Mouse (Mus musculus): Measurements from ENCODE around the gene Mfsd14a.

- TF ChIP-seq POLR2A (IDR thresholded peaks at IDR 0.05; ENCODE audit: insufficient read length, low read depth) (no peak), MYOD1 (IDR thresholded peaks at IDR 0.05; ENCODE audit: control insufficient read depth in 1 of 3, insufficient read length in 2 of 3, low read depth in 2 of 3) (no peak), MAX (IDR thresholded peaks at IDR 0.05; ENCODE audit: low read depth) (no peak), POLR2AphosphoS2 (IDR thresholded peaks at IDR 0.05; ENCODE audit: insufficient read length, low read depth) (no peak), USF1 (IDR thresholded peaks at IDR 0.05; ENCODE audit: low read depth) (no peak), E2F4 (IDR thresholded peaks at IDR 0.05; ENCODE audit: insufficient read depth) (no peak)
Measured at GRCm38 (mm10) chr3:116632971-116633370, 29.5 kb downstream of the Mfsd14a start.

All from myocyte (in vitro differentiated cells).